Mouse (Mus musculus) heart, adult 9 months (tissue): ENCODE data around the gene Cela3a.
A peak's percentile ranks its signal among the peaks of the same experiment; 100 is the strongest.

ENCODE experiments used
- DNase-seq, 2 experiments: peaks; one replicate each; pipeline ENCODE4 v3.0.0; 2022; ENCODE audit warnings: low spot score in 2 of 2

Gene Cela3a

DNA sequence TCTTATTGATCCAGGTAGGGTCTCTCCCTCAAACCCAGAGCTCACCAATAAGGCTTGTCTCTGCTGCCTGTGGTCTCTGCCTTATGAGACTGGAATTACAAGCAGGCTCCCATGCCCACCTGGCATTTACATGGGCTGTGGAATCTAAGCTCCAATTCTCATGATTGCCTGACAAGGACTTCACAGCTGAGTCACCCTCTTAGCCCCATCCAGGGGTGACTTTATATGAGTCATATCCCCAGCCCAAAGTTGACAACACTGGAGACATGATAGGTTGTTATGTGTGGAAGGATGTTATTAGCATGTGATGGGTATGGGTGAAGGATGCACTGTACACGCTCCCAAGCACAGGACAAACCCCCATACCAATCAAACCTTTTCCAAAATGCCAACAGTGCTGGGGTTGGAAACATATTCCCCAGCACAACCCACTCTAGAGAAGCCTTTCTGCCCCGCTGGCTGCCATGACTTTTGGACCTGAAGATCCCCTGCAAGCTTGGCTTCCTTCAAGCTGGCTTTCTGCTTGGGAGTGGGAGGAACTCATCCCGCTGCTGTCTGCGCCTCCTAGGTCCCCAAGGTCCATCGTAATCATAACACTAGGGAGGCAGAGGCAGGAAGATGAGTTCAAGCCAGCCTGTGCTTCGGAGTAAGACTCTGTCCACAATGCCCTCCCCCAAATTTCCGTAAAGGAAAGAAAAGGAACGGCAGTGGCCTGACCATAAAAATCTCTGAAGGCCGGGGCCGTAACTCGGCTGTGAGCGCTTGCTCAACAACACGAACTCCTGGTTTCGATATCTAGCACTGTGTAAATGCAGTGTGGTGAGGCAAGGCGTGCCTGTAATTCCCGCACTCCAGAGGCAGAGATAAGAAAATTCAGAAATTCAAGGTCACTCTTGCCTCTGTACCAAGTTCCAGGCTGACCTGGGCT lies 37.7 kb downstream of the Cela3a start:
- no peak for DNase-seq

DNA sequence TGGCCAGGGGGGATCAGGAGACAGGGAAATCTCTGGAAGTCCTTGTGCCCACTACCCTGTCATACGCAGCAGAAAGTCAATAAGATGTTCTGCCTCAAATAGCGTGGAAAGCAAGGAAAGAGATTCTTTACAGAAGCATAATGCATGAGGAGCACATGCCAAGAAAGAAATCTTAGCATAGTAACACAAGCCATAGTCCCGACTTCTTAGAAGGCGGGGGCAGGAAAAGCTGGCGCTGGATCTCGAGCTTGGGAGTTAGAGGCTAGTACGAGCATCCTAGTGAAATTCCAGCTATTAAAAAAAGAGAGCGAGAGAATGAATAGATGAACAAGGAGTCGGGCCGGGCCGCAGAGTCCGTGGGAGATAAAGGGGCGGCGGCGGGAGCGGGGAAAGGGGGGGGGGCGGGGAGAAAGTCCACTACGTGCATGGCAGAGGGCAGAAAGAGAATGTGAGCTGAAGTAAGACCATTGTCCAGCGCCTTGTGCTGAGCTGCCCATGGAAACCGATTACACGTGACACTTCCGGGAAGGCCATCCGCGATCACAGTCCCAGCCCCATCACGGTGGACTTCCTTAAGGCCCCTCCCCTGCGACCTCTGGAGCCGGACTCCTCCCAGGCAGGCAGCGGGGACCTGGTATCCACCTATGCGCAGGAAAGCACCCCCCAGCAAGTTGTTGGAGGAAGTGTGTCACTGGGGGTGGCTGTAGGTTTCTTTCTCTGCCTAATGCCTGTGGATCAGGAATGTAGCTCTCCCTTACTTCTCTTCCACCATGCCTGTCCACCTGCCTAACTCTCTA lies 39.4 kb downstream of the Cela3a start:
- DNase-seq = peak; percentile 75 to 79

DNA sequence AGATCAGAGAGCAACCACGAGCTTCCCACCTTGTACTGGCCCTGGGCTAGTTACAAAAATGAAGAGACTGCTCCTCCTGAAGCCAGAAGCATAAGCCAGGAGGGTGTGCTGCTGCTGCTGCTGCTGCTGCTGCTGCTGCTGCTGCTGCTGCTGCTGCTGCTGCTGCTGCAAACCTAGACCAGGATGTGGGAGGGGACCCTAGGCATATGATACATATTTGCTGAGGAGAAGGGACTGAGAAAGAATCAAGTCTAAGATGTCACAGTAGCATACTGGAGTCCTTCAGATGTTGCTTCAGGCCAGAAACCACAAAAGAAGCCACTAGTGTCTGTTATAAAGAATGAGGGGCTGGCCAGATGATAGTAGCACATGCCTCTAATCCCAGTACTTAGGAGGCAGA lies 41.4 kb downstream of the Cela3a start:
- DNase-seq = no peak

DNA sequence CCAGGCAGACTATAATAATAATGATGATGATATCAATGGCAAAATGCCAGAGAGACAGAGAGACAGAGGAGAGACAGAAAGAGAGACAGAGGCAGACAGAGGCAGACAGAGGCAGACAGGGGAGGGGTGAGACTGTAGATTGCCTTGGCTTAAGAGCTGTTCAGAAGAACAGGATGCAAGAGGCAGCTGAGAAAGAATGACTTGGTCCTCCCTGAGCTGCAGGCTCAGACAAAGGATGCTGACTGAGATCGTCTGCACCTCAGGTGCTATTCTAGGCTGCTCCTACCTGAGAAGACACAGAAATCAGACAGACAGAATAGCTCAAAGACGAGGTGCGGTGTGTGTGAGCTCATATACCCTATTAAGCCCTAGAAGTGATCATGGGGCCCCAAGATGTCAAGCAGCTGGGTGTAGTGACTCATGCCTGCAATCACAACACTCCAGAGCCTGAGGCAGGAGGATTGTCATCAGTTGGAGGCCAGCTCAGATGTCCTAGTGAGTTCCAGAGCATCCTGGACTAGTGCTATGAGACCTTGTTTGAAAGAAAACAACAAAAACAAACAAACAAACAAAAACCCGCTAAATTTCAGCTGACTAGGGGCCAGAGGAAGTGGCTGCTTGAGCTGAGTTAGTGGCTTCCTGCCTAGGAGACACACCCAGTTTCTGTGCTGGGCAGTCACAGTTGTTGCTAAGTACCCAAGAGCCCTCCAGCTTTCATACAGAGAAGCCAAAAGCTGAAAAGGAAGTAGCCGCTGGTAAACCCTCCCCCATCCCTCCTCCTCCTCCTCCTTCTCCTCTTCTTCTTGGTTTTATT lies 42.1 kb downstream of the Cela3a start:
- peak; percentile 75 to 81 for DNase-seq

DNA sequence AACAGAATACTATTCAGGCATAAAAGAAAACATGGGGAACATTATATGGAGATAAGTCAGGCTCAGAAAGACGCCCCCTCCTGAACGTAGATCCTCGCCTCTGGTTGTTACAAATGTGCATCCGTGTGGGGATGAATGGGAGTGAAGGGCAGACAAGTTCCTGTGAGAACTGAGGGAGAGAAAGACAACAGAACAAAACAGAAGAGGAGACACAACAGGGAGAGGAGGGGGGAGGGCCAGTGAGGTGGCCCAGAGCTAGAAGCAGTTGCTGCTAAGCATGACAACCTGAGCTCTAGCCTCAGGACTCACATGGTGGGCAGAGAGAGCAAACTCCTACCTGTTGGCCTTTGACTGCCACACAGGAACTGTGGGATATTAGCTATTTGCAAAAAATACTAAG lies 43.5 kb downstream of the Cela3a start:
- no peak for DNase-seq

DNA sequence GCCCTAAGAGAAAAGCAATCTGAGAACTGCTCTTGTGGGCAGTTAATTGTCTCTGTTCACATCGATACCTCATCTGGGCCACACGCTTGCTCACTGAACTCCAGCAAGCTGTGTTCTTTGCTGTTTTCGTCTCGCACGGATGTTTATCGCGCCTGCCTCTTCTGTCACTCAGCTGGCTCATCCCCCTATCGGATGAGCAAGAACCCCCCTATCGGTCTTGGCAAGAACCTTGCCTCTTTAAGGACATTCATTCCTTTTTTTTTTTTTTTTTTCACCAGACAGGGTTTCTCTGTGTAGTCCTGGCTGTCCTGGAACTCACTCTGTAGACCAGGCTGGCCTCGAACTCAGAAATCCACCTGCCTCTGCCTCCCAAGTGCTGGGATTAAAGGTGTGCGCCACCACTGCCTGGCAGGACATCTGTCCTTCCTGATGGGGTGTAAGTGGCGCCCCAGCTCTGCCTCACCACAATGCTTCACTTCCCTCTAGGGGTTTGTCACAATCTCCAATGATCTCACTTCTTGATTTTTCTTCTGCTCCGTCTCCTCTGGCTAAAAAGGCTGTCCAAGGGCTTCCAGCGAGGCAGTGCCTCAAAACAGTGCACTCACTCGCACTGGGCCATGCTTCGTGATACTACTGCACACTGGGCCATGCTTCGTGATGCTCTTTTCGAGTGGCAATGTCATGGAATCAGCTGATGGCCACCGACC lies 44.1 kb downstream of the Cela3a start:
- peak in 1 of 2 experiments; percentile 31 for DNase-seq

DNA sequence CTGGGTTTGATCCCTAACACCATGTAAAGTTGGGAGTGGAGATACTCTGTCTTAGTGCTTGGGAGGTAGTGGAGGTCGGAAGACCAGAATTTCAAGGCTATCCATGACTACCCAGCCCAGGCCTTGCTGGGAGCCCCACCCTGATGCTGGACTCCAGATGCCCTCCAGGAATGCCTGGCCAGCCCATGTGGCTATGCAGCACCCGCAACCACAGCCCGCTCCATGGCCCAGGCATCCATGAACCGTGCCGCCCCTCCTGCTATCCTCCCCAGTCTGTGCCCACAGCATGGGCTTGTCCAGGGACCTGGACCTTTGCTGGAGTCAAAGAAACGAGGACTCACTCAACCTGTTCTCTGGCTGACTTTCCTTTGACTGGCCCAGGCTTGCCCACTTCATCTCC lies 44.8 kb downstream of the Cela3a start:
- DNase-seq = no peak

DNA sequence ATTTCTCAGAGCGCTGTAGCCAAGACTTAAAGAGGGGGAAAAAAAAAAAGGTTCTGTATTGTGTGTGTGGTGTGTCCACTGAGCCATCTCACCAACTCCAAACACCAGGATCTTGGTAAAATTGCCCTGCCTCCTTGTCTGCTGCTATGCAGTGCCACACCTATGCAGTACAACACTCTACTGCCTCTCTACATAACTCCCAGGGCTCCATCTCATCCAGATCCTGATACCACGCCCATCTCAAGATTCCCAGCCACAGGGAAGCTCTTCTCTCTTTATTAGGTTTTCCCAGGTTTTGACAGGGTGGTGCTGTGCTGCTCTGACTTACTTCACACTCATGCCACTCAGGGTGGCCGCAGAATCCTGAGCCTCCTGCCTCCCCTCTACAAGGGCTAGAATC lies 48.6 kb downstream of the Cela3a start:
- DNase-seq = no peak

DNA sequence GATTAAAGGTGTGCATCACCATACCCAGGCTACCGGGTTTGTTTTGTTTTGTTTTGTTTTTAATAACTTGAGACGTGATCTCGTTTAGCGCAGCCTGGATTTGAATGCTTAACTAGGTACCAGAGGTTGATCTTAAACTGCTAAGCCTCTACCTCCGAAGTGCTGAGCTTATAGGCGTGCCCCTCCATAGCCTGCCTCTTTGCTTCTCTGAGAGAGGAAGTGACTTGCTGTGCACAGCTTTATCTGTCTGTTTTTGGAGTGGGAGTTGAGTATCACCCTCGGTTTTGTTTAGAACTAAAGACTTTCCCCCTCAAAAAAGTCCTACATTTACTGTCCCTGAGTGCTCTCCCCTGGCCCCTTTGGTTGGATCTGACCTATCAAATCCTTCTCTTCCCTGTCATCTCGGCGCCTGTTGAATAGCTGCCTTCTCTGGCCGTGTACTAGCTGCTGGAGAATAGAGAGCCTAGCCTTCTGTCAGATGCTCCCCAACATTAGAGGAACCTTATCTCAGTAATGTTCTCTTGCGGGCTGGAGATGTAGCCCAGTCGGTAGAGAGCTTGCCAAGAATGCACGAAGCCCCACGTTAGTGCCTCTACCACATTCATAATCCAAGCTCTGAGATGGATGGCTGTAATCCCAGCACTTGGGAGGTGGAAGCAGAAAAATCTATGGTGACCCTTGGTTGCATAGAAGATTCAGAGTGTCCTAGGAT lies 51.1 kb downstream of the Cela3a start:
- no peak for DNase-seq

DNA sequence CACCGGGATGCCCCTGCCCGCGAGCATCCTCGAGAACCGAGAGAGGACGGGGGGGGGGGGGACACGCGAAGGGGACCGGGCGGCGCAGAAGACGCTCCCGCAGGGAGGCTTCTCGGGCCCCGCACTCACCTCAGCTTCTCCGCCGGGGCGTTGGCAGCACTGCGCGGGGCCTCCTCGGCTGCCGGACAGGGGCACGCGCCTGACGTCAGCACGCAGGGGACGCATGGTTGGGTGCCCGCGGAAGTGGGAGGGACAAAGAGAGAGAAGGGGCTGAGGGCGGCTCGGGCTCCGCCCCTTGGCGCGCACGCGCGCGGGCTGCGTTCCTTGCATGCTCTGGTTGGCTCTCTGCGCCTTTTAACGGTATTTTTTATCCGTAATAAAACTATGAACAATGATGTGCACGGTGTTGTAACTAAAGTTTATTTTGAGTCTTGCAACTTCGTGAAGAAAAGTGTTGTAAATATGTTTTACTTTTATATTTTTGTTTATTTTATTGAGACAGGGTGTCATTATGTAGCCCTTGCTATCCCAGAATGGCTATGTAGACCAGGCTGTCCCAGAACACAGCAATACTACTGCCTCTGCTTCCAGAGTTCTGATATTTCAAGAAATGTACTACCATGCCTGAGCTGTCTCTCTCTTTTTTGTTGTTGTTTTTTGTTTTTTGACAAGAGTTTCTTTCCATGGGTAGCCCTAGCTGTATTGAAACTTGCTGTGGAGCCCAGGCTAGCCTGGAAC lies 51.9 kb downstream of the Cela3a start, which contains the start of gene Cdc42:
Cdc42 (minus strand) TSS at position 204 of the 738 bp plus-strand sequence.
- DNase-seq = peak; percentile 98 to 99

DNA sequence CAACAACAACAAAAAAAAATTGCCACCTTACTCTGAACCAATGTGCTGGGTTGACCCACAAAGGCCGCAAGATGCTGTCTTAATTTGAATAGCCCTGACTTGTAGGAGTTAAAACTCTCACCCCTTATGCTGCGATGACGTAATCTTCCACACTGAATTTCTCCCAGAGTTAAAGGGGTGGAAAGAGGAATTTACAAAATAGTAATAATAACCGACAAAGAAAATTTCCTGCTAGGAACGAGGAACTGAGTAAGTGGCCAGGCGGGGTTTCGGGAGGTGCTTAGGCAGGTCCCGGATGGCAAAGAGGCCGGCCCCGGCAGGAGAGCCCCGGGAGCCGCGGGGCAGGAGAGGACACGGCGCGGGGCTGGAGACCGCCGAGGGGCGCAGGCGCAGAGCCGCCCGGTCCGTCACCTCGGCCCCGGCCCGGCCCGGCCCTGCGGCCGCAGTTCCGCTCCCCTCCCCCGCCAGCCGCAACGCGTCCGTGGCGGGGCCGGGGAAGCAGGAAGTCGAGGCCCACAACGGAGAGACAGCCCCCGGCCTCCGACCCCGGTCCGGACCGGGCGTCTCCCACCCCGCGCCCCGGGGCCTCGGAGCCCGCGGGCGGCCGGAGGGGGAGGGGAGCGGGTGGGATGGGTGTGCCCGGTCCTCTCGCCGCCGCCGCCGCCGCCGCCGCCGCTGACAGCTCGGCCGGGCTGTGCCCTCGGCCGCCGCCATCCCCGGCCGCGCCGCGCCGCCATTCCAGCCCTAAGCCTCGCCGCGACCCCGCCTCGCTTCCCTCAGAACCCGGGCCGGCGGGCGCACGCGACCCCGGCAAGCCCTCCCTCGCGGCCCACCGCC lies 52.7 kb downstream of the Cela3a start:
- DNase-seq = peak; percentile 76 to 79
